Mouse (Mus musculus) myocyte (in vitro differentiated cells): Measurements from ENCODE around the gene Clstn3.

Experiments used
- E2F4 ChIP-seq: IDR thresholded peaks from one replicate; pipeline ENCODE4 v1.6.1; 2011; ENCODE audit warnings: mild to moderate bottlenecking, control low read depth, moderate library complexity; ENCODE audit not compliant: insufficient read depth
- POLR2A ChIP-seq: IDR thresholded peaks from one replicate; pipeline ENCODE4 v1.6.1; 2011; ENCODE audit warnings: low read depth, mild to moderate bottlenecking, control low read depth, moderate library complexity; ENCODE audit not compliant: insufficient read length

GRCm38 (mm10) chr6:124446459-124446858, 18.1 kb downstream of the Clstn3 start:
- TF ChIP-seq POLR2A (no peak), E2F4 (no peak)
